Mouse (Mus musculus): ENCODE measurements around the gene D1Ertd622e.

D1Ertd622e gene

DNA sequence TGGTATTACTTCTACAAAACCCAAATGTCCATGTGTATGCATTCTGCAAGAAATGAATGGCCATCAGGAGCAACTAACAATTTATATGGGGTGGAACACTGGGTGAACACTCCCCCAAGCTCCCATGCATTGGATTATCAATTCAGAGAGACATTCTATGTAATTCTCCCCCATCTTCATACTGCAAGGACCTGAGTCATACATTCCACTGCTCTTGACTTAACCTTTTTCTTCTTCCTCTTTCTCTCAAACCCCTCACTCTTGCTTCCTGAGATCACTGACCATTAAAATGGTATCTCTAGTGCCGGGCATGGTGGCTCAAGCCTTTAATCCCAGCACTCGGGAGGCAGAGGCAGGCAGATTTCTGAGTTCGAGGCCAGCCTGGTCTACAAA is 83.9 kb downstream of the D1Ertd622e start:
- no peak for DNase-seq

DNA sequence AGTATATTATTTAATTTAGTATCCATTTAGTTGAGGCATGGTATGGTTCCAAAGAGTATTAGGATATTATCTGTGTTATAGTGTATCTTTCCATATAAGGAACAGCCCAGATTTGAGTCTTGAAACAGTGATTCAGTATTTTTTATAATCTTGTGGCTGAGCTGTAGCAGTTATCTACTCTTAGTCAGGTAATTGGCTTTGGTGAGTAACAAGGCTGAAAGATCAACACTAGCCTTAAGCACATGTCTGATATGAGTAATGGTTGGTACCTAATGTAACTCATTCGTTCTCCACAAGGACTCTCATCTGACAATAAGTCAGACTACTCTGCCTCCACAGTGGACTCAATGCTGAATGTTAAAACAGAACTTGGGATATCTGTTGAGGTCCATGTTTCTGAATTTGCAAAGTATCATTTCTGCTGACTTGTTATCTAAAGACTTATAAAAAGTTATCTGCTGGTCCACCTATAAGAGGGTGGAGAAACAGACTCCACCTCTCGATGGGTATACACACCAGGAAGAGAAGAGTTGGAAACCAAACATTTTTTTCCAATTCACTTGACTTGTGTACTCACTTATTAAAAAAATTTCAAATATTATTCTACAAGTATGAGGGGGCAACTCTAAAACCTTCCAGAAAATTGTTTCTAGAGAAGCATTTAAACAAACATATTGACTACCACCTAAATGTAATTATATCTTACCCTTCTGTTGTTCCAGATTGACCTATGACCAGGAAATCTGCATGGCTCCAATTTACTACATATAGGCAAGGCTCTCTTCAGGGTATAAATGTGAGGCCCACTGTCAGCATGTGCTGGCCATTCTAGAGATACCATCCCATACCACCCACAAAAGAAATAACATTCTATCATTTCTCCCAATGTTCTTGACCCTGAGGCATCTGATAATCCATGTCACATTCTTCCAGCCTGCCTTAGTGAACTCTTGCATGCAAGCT is 84.5 kb downstream of the D1Ertd622e start:
- no peak for DNase-seq

DNA sequence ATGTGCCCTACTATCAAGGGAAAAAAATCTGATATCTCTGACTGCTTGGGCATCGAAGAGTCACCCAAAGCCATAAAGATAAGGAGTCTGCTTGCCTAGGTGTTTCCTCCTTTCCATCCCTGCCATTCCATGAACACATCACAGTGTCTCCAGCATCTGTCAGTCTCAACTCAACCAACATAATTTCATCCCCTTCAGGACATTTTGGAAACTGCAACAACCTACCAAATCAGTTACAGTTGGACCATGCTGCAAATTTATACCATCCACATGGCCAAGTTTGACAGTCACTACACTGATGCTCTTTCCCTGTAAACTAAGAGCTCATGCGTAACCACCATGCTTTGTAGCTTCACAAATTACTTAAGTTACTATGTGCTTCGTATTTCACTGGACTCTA is 85.3 kb downstream of the D1Ertd622e start:
- no peak for DNase-seq

DNA sequence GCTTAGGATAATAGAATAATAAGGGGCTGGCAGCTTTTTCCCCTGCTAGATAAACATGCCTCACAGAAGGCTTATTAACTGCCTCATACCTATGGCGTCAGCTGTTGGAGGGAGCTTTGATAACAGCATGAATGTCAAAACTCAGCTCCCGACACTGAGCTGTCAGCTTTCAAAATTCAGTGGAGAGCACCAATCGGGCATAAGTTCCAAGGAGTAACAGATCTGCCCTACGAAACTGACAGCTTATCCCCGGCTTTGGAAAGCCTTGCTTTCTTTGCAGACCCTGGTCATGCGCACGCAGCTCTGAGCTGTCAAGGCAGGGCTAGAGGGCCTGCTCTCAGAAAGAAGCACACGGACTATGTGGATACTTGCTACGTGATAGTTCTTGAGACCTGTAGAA is 91.1 kb downstream of the D1Ertd622e start:
- DNase-seq, result no peak

DNA sequence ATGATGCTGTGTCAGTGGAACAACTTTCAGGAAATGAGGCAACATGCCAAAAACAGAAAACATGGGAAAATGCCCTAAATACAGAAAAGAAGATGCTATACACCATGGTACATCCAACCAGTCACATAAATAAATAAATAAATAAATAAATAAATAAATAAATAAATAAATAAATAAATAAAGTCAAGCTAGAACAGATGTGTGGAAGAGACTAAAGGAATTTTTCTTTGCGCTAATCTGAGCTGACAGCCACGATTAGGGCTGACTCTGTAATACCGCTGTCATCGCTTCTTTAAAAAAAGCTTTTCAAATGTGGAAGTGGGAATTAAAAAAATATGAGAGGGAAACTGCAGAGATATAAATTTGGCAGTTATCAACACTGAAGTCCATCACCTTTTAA is 93.9 kb downstream of the D1Ertd622e start:
- DNase-seq, result no peak

DNA sequence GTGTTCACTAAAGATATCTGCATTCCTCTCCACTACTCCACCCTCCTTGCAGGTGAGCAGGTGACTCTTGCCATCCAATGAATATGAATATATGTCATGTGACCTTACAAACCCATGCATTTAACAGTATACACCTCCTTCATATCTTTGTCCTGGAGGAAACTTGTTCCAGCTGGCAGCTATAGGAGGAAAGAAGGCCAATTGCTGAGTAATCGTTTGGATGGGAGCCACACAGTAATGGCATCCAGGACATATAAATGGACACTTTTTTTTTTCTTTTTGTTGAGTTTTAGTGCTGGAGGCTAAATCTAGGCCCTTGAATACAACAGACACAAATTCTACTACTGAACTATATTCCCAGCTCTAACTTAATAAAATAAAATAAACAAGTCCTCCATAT is 97.2 kb downstream of the D1Ertd622e start:
- DNase-seq, result no peak

DNA sequence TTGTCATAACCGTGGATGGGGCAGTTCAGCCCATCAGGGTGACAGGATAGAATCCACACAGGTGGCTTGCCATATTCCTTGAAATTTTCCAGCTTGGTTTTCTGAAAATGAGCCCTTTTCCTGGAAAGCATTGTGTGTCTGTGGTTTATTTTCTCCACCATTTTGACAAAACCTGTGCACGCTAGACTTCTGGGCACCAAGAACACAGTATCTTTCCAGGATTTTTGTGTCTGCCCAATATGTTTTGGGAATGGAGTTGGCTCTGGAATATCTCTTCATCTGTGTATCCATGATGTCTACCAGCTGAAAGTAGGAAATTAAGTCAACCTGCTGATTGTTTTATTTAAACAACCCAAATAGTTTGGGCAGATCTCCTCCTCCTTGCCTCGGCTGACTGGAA is 99.0 kb downstream of the D1Ertd622e start:
- DNase-seq, result no peak
